Mouse (Mus musculus) limb, embryonic 14.5 days (tissue): ENCODE results near the gene Lsm3. TPM values are rescaled to one million over a fixed set of nuclear protein-coding genes. Genes with fewer than 3 reads are reported as not detected.

Experiments
- ATAC-seq: fragments of 200-750 bp; cut with Nextera tagmentation; 2 replicates; pipeline ENCODE4 v1.8.0; 2017; ENCODE audit warnings: low read depth, moderate number of reproducible peaks, moderate TSS enrichment; ENCODE audit not compliant: low FRiP score
- DNase-seq: peaks from one replicate; pipeline ENCODE4 v3.0.0-alpha.2; 2015; ENCODE audit warnings: low spot score
- H3K27ac ChIP-seq: fragments of 300-500 bp; sonication (generic); replicated peaks from 2 replicates; pipeline ENCODE4 v1.5.1; 2014; ENCODE audit warnings: low read depth, mild to moderate bottlenecking, low read length, moderate library complexity, mixed read lengths
- H3K27me3 ChIP-seq: fragments of 300-500 bp; sonication (generic); 2 replicates; pipeline ENCODE4 v1.6.1; 2014; ENCODE audit warnings: low read length, mixed read lengths; ENCODE audit not compliant: control insufficient read depth, insufficient read depth
- H3K36me3 ChIP-seq: fragments of 300-500 bp; sonication (generic); 2 replicates; pipeline ENCODE4 v1.6.1; 2014; ENCODE audit warnings: mild to moderate bottlenecking, low read length, moderate library complexity, mixed read lengths; ENCODE audit not compliant: control insufficient read depth, insufficient read depth
- H3K4me1 ChIP-seq: fragments of 300-500 bp; sonication (generic); 2 replicates; pipeline ENCODE4 v1.6.1; 2014; ENCODE audit warnings: antibody characterized with exemption, low read length, mixed read lengths; ENCODE audit not compliant: control insufficient read depth, insufficient read depth
- H3K4me2 ChIP-seq: fragments of 300-500 bp; sonication (generic); replicated peaks from 2 replicates; pipeline ENCODE4 v1.6.1; 2014; ENCODE audit warnings: low read depth, mild to moderate bottlenecking, low read length, moderate library complexity; ENCODE audit not compliant: severe bottlenecking
- H3K4me3 ChIP-seq: fragments of 300-500 bp; sonication (generic); replicated peaks from 2 replicates; pipeline ENCODE4 v1.5.1; 2014; ENCODE audit warnings: low read length
- H3K9ac ChIP-seq: fragments of 300-500 bp; sonication (generic); 2 replicates; pipeline ENCODE4 v1.6.1; 2014; ENCODE audit warnings: mild to moderate bottlenecking, low read depth, low read length, moderate library complexity; ENCODE audit not compliant: severe bottlenecking
- H3K9me3 ChIP-seq: fragments of 300-500 bp; sonication (generic); 2 replicates; pipeline ENCODE4 v1.6.1; 2016; ENCODE audit warnings: low read length; ENCODE audit not compliant: control insufficient read depth
- POLR2A ChIP-seq: fragments of 200-500 bp; IDR thresholded peaks from 2 replicates; pipeline ENCODE4 v1.8.0; 2012; ENCODE audit warnings: inconsistent platforms, mild to moderate bottlenecking, moderate library complexity, borderline replicate concordance; ENCODE audit not compliant: insufficient read depth, insufficient read length; ENCODE audit errors: extremely low read depth
- WGBS: fragments of 180-500 bp; shearing (Covaris S2); extraction: QIAGEN DNeasy Blood & Tissue Kit; methylation state at CpG from one replicate; pipeline ENCODE4 v1.1.7; 2014; 5-methylcytosine and 5-hydroxymethylcytosine counted together
- polyA plus RNA-seq, 2 experiments: library from polyadenylated mRNA; depleted of rRNA in 1 of 2; stranded (reverse) in 1 of 2; unstranded in 1 of 2; fragments of >200 nt; fragmentation: Nextera tagmentation in 1 of 2; extraction: Ambion mirVana in 1 of 2; gene quantifications; 2 replicates each; pipeline versions ENCODE4 v1.2.1 to v1.2.3; 2012 to 2014

The Lsm3 gene
- polyA plus RNA-seq, 2 experiments: 137 to 253 TPM

DNA sequence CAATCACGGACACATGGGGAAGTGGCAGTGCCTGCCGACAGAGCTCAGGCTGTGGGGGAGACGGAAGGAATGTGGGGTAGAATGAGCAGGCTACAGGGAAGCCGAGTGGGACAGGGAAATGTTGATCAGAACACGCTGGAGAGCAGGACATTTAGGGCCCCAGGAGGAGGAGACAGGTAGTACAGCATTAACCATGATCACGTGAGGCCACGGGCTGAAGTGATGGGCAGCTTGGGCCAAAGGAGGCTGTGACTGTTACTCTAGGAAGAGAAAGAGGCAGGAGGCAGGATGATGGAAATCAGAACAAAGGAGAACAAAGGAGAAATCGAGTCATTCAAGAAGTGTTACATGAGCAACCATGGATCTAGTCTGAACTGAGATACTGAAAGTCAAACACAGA is 21.2 kb upstream of the Lsm3 start:
- H3K4me3 ChIP-seq: no peak overlapping the region
- no peak for TF ChIP-seq POLR2A

DNA sequence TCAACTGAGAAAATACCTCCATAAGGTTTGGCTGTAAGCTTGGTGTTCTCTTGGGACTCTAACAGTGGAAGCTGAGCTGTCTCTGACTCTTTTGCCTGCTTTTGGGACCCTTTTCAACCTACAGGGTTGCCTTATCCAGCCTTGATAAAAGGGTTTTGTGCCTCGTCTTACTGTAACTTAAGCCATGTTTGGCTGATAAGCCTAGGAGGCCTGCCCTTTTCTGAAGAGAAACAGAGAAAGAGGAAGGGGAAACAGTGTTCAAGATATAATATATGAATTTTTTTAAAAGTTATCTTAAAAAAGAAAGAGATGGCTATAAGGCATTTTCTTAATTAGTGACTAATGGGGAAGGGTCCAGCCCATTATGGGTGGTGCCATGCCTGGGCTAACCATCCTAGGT is 12.4 kb upstream of the Lsm3 start:
- 93% methylated on average over 1 of the region's 1 CpGs for WGBS
- no peaks in the 10 kb centered on the region for H3K9me3 ChIP-seq
- no peak for TF ChIP-seq POLR2A
- no peak overlapping the region for H3K27ac ChIP-seq
- no peak overlapping the region for H3K4me2 ChIP-seq
- no peak overlapping the region for H3K9ac ChIP-seq
- peaks cover 95% of the 10 kb centered on the region for H3K36me3 ChIP-seq
- H3K4me1 ChIP-seq: no peaks in the 10 kb centered on the region
- H3K27me3 ChIP-seq: no peaks in the 10 kb centered on the region
- no peak overlapping the region for H3K4me3 ChIP-seq
- ATAC-seq (no peak), DNase-seq (no peak)

More for the DNA sequence above, 21.2 kb upstream of the Lsm3 start:
- 87% methylated on average over 8 of the region's 8 CpGs for WGBS
- Histone ChIP-seq H3K9me3 (no peaks in the 10 kb centered on the region), H3K4me1 (no peaks in the 10 kb centered on the region), H3K36me3 (peaks cover 90% of the 10 kb centered on the region), H3K9ac (no peak overlapping the region), H3K27me3 (no peaks in the 10 kb centered on the region), H3K4me2 (no peak overlapping the region), H3K27ac (no peak overlapping the region)
- ATAC-seq: no peak
- DNase-seq: no peak

DNA sequence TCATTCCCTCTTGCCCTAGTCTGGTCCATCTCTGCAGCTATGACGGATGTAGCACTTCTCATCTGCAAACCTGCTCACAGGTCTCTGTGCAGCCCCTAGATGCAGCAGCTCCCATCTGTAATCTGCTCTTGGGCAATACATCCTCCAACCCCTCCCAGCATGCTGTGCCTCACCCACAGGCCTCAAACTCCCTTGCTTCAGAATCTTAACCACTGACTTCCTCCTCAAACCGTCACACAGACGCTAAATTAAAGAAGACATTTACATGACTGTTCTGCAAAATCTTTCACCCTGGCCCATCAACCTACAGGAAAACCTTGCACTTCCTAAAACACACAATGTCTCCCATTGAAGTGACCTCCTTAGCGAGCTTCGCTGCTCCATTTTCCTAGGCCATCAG is 9.7 kb upstream of the Lsm3 start:
- no peak overlapping the region for H3K27ac ChIP-seq
- DNase-seq (no peak), ATAC-seq (no peak)
- peaks cover 84% of the 10 kb centered on the region for H3K36me3 ChIP-seq
- no peak for TF ChIP-seq POLR2A
- H3K4me3 ChIP-seq: no peak overlapping the region
- H3K27me3 ChIP-seq: no peaks in the 10 kb centered on the region
- WGBS: 88% methylated on average over 5 of the region's 5 CpGs
- H3K4me1 ChIP-seq: no peaks in the 10 kb centered on the region
- no peaks in the 10 kb centered on the region for H3K9me3 ChIP-seq
- H3K9ac ChIP-seq: no peak overlapping the region
- H3K4me2 ChIP-seq: no peak overlapping the region

DNA sequence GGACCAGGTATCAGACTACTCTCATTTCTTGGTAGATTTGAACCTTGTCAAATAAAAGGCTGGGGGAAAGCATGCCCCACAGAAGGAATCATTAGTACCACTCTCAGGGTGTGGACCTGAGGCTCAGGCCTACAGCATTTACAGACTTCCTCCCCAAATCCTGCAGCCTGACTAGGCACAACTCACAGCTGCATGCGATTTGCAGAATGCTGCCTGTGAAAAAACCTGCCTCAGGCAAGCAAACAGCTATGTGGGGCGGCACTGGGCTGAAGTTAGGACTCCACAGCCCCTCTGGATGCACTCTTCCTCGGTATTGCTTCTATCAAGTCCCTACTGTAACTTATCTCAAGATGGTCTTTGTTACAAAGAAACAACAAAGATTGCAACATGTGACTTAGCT is 7.7 kb upstream of the Lsm3 start:
- Histone ChIP-seq H3K4me2 (no peak overlapping the region), H3K4me1 (no peaks in the 10 kb centered on the region), H3K27me3 (no peaks in the 10 kb centered on the region), H3K27ac (no peak overlapping the region), H3K36me3 (peaks cover 67% of the 10 kb centered on the region), H3K4me3 (no peak overlapping the region), H3K9ac (no peak overlapping the region), H3K9me3 (no peaks in the 10 kb centered on the region)
- ATAC-seq: no peak
- DNase-seq: no peak
- TF ChIP-seq POLR2A: no peak
- 68% methylated on average over 3 of the region's 3 CpGs for WGBS

DNA sequence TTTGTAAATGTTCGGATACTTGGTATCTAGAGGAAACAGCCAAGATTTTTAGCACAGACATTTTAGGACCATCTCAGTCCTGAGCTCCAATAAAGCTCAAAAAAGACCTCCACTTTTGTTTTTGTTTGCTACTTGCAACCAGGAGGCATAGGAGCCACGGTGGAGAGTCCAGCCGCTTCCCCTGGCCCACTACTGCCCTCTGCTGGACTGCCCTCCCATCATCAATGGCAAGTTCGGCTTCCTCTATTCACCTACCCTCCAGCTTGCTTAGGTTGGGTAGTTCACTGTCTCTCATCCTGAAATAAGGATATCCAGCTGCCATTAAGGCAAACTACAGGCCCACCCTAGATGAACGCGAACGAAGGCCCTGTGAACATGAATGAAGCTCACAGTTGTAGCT is 6.4 kb upstream of the Lsm3 start:
- Histone ChIP-seq H3K4me2 (no peak overlapping the region), H3K27me3 (no peaks in the 10 kb centered on the region), H3K9me3 (no peaks in the 10 kb centered on the region), H3K27ac (no peak overlapping the region), H3K9ac (no peak overlapping the region), H3K4me1 (0 out of 2 replicates have a peak, but pooled peaks cover under 1% of the 10 kb centered on the region), H3K36me3 (peaks cover 54% of the 10 kb centered on the region), H3K4me3 (no peak overlapping the region)
- WGBS: 42% methylated on average over 7 of the region's 7 CpGs
- no peak for DNase-seq
- ATAC-seq: no peak
- no peak for TF ChIP-seq POLR2A

DNA sequence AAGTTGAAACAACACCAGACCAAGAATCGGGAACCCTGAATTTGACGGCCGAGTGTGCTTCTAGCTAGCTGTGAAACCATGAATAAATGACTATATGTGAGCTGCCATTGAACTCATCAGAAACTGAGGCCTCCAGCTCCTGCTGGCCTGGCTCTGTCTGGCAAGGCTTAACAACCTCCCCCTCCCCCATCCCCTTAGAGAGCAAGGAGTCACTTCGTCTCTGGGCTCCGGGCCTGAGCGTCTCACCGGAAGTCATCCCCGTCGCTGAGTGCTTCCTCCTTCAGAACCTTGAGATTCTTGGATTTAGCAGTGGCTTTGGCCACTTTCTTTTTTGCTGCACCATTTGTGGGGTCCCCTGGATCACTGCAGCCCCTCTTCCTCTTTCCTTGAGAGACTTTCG is 5.5 kb upstream of the Lsm3 start:
- DNase-seq: no peak
- no peak overlapping the region for H3K9ac ChIP-seq
- ATAC-seq: no peak
- H3K27ac ChIP-seq: no peak overlapping the region
- no peak overlapping the region for H3K4me3 ChIP-seq
- 68% methylated on average over 10 of the region's 10 CpGs for WGBS
- H3K9me3 ChIP-seq: no peaks in the 10 kb centered on the region
- no peak for TF ChIP-seq POLR2A
- H3K4me1 ChIP-seq: peaks cover 5% of the 10 kb centered on the region; the same call in 1 of the 2 replicates
- H3K4me2 ChIP-seq: no peak overlapping the region
- peaks cover 45% of the 10 kb centered on the region for H3K36me3 ChIP-seq
- no peaks in the 10 kb centered on the region for H3K27me3 ChIP-seq
